Mouse (Mus musculus) small intestine, adult 2 months (tissue): ENCODE results near the gene Olfr126. TPM values are rescaled to one million over a fixed set of nuclear protein-coding genes. Genes with fewer than 3 reads are reported as not detected.

Source experiments
- H3K27ac ChIP-seq: fragments of 200-500 bp; 2 replicates; pipeline ENCODE4 v1.5.1; 2012; ENCODE audit warnings: low read depth, low read length, control low read depth, inconsistent platforms; ENCODE audit not compliant: insufficient read depth
- H3K27me3 ChIP-seq: fragments of 200-500 bp; 2 replicates; pipeline ENCODE4 v1.6.1; 2012; ENCODE audit warnings: mild to moderate bottlenecking, moderate library complexity, low read length, inconsistent platforms; ENCODE audit not compliant: control insufficient read depth, insufficient read depth
- H3K36me3 ChIP-seq: fragments of 200-500 bp; 2 replicates; pipeline ENCODE4 v1.6.1; 2012; ENCODE audit warnings: mild to moderate bottlenecking, low read length, control low read depth, inconsistent platforms; ENCODE audit not compliant: control insufficient read depth, insufficient read depth
- H3K4me1 ChIP-seq: fragments of 200-500 bp; 2 replicates; pipeline ENCODE4 v1.6.1; 2012; ENCODE audit warnings: low read length, inconsistent platforms, mixed read lengths; ENCODE audit not compliant: control insufficient read depth, insufficient read depth, insufficient read length
- H3K4me3 ChIP-seq: fragments of 200-500 bp; 2 replicates; pipeline ENCODE4 v1.5.1; 2012; ENCODE audit warnings: low read depth, mild to moderate bottlenecking, control low read depth, inconsistent platforms, low read length, moderate library complexity
- CTCF ChIP-seq: fragments of 200-500 bp; IDR thresholded peaks from 2 replicates; pipeline ENCODE4 v1.5.1; 2012; ENCODE audit warnings: low read depth, mild to moderate bottlenecking, control low read depth, inconsistent platforms, low read length, moderate library complexity, mixed read lengths; ENCODE audit not compliant: insufficient replicate concordance, insufficient read length; ENCODE audit errors: extremely low read depth
- POLR2A ChIP-seq: fragments of 200-500 bp; IDR thresholded peaks from 2 replicates; pipeline ENCODE4 v1.6.1; 2012; ENCODE audit warnings: low read depth, mild to moderate bottlenecking, control low read depth, inconsistent platforms, low read length, moderate library complexity
- WGBS: fragments of 180-500 bp; shearing (Covaris S2); methylation state at CpG from one replicate; pipeline ENCODE4 v1.1.7; 2018; 5-methylcytosine and 5-hydroxymethylcytosine counted together
- polyA plus RNA-seq: library from polyadenylated mRNA; depleted of rRNA; stranded (reverse); fragments of >200 nt; gene quantifications from 2 replicates; pipeline ENCODE4 v1.2.3, GENCODE M21; 2012; rRNA removed

Gene Olfr126
- not detected in 2 replicates for polyA plus RNA-seq

GRCm38 (mm10) chr17:37847183-37847582 lies at the start of gene Olfr126:
Olfr126 (plus strand) TSS chr17:37847483.
- no peaks in the 10 kb centered on the region for H3K36me3 ChIP-seq
- H3K27me3 ChIP-seq, result no peaks in the 10 kb centered on the region
- TF ChIP-seq CTCF (no peak), POLR2A (no peak)
- no peaks in the 10 kb centered on the region for H3K4me1 ChIP-seq
- no peak within 1 kb of the TSS for H3K27ac ChIP-seq
- H3K4me3 ChIP-seq, result no peak within 1 kb of the TSS

- TF ChIP-seq POLR2A, result no peak
- no peak for TF ChIP-seq CTCF
- no peaks in the 10 kb centered on the region for H3K27me3 ChIP-seq
- 86% methylated on average over 3 of the region's 3 CpGs for WGBS
- H3K4me3 ChIP-seq, result no peak within 1 kb of the TSS
- H3K4me1 ChIP-seq, result no peaks in the 10 kb centered on the region
- no peak within 1 kb of the TSS for H3K27ac ChIP-seq
- no peaks in the 10 kb centered on the region for H3K36me3 ChIP-seq
These were observed 47.7 kb upstream of the Olfr126 start, which contains the start of gene Olfr124 for GRCm38 (mm10) chr17:37799588-37799987. Olfr124 (plus strand) TSS chr17:37799888.

GRCm38 (mm10) chr17:37832649-37833048 lies 14.6 kb upstream of the Olfr126 start, which contains the start of gene Olfr125:
Olfr125 (plus strand) TSS chr17:37832949.
- Histone ChIP-seq H3K27me3 (no peaks in the 10 kb centered on the region), H3K27ac (no peak within 1 kb of the TSS), H3K36me3 (no peaks in the 10 kb centered on the region), H3K4me1 (no peaks in the 10 kb centered on the region), H3K4me3 (no peak within 1 kb of the TSS)
- TF ChIP-seq CTCF (no peak), POLR2A (no peak)

GRCm38 (mm10) chr17:37863901-37864300 lies 16.6 kb downstream of the Olfr126 start:
- Histone ChIP-seq H3K4me3 (no peak overlapping the region), H3K4me1 (no peaks in the 10 kb centered on the region), H3K27me3 (no peaks in the 10 kb centered on the region), H3K36me3 (no peaks in the 10 kb centered on the region), H3K27ac (no peak overlapping the region)
- TF ChIP-seq CTCF, result no peak
- no peak for TF ChIP-seq POLR2A
- WGBS, result 50% methylated on average over 2 of the region's 2 CpGs

- no peaks in the 10 kb centered on the region for H3K4me1 ChIP-seq
These were observed 22.5 kb downstream of the Olfr126 start for GRCm38 (mm10) chr17:37869676-37870205.

GRCm38 (mm10) chr17:37873830-37874229 lies 26.5 kb downstream of the Olfr126 start:
- 79% methylated on average over 3 of the region's 3 CpGs for WGBS

More at GRCm38 (mm10) chr17:37869676-37870205, 22.5 kb downstream of the Olfr126 start:
- 38% methylated on average over 8 of the region's 8 CpGs for WGBS
- Histone ChIP-seq H3K27ac (no peak overlapping the region), H3K27me3 (no peaks in the 10 kb centered on the region), H3K36me3 (no peaks in the 10 kb centered on the region), H3K4me3 (no peak overlapping the region)
- TF ChIP-seq CTCF (no peak), POLR2A (no peak)

GRCm38 (mm10) chr17:37900137-37900536 lies 52.9 kb downstream of the Olfr126 start, which contains the start of gene Olfr127:
Olfr127 (plus strand) TSS chr17:37900437.
- H3K4me1 ChIP-seq, result no peaks in the 10 kb centered on the region
- H3K4me3 ChIP-seq, result no peak within 1 kb of the TSS
- no peak within 1 kb of the TSS for H3K27ac ChIP-seq
- no peaks in the 10 kb centered on the region for H3K36me3 ChIP-seq
- WGBS, result 56% methylated on average over 1 of the region's 1 CpGs
- TF ChIP-seq POLR2A, result no peak
- no peak for TF ChIP-seq CTCF
- no peaks in the 10 kb centered on the region for H3K27me3 ChIP-seq

More at GRCm38 (mm10) chr17:37873830-37874229, 26.5 kb downstream of the Olfr126 start:
- TF ChIP-seq CTCF (no peak), POLR2A (no peak)
- Histone ChIP-seq H3K4me1 (no peaks in the 10 kb centered on the region), H3K36me3 (no peaks in the 10 kb centered on the region), H3K27ac (no peak overlapping the region), H3K27me3 (no peaks in the 10 kb centered on the region), H3K4me3 (no peak overlapping the region)

Other genes starting within 250 kb of the Olfr126 start
- not detected in 2 replicates for gene Olfr115, start 220.4 kb upstream of the Olfr126 start, polyA plus RNA-seq
- not detected in 2 replicates for gene Olfr116, start 220.3 kb upstream of the Olfr126 start, polyA plus RNA-seq
- gene Olfr117, start 183.7 kb upstream of the Olfr126 start, polyA plus RNA-seq, result not detected in 2 replicates
- gene Olfr118, start 180.5 kb upstream of the Olfr126 start, polyA plus RNA-seq, result not detected in 2 replicates
- gene Olfr119, start 150.9 kb upstream of the Olfr126 start, polyA plus RNA-seq, result not detected in 2 replicates
- gene Olfr120, start 125.7 kb upstream of the Olfr126 start, polyA plus RNA-seq, result not detected in 2 replicates
- not detected in 2 replicates for gene Olfr121, start 98.6 kb upstream of the Olfr126 start, polyA plus RNA-seq
- gene Olfr122, start 78.9 kb upstream of the Olfr126 start, polyA plus RNA-seq, result not detected in 2 replicates
- gene Olfr123, start 54.0 kb upstream of the Olfr126 start, polyA plus RNA-seq, result not detected in 2 replicates
- not detected in 2 replicates for gene Olfr124, start 47.6 kb upstream of the Olfr126 start, polyA plus RNA-seq
- gene Olfr125, start 14.5 kb upstream of the Olfr126 start, polyA plus RNA-seq, result not detected in 2 replicates
- gene Olfr127, start 53.0 kb downstream of the Olfr126 start, polyA plus RNA-seq, result not detected in 2 replicates
- not detected in 2 replicates for gene Olfr128, start 73.1 kb downstream of the Olfr126 start, polyA plus RNA-seq
- not detected in 2 replicates for gene Olfr761, start 105.6 kb downstream of the Olfr126 start, polyA plus RNA-seq
- not detected in 2 replicates for gene Olfr129, start 212.6 kb downstream of the Olfr126 start, polyA plus RNA-seq
- gene Olfr130, start 216.4 kb downstream of the Olfr126 start, polyA plus RNA-seq, result not detected in 2 replicates
- gene Olfr131, start 241.2 kb downstream of the Olfr126 start, polyA plus RNA-seq, result not detected in 2 replicates